Mouse (Mus musculus): Measurements from ENCODE around the gene Calb2. TPM values are rescaled to one million over a fixed set of nuclear protein-coding genes. Genes with fewer than 3 reads are reported as not detected.
A peak's percentile ranks its signal among the peaks of the same experiment; 100 is the strongest.

Gene Calb2
- not detected for total RNA-seq (2021)
- long read RNA-seq, experiment 1, result 0 reads
- long read RNA-seq, experiment 2, result 0 reads

- peak in 1 of 2 experiments; percentile 10 for DNase-seq
Observed at GRCm38 (mm10) chr8:110168046-110168445, at the start of gene Calb2. Gene Calb2 (minus strand): TSS chr8:110168210.

GRCm38 (mm10) chr8:110217681-110218131, 49.7 kb upstream of the Calb2 start:
- DNase-seq, result peak; percentile 99 to 100

GRCm38 (mm10) chr8:110217198-110217597, 49.2 kb upstream of the Calb2 start:
- DNase-seq, result no peak

- no peak for DNase-seq
Observed at GRCm38 (mm10) chr8:110216253-110216652, 48.2 kb upstream of the Calb2 start.

- no peak for DNase-seq
Observed at GRCm38 (mm10) chr8:110215365-110215764, 47.4 kb upstream of the Calb2 start, which contains the start of gene Cmtr2. Gene Cmtr2 (plus strand): TSS chr8:110215665.

- DNase-seq, result no peak
Observed at GRCm38 (mm10) chr8:110201806-110202205, 33.8 kb upstream of the Calb2 start.

GRCm38 (mm10) chr8:110196678-110197077, 28.7 kb upstream of the Calb2 start:
- peak; percentile 5 to 41 for DNase-seq

GRCm38 (mm10) chr8:110188961-110189750, 21.1 kb upstream of the Calb2 start:
- DNase-seq, result no peak

GRCm38 (mm10) chr8:110185538-110185937, 17.5 kb upstream of the Calb2 start:
- no peak for DNase-seq

- no peak for DNase-seq
Observed at GRCm38 (mm10) chr8:110183748-110184147, 15.7 kb upstream of the Calb2 start.

- no peak for DNase-seq
Observed at GRCm38 (mm10) chr8:110182735-110183367, 14.8 kb upstream of the Calb2 start.

GRCm38 (mm10) chr8:110177359-110178155, 9.5 kb upstream of the Calb2 start:
- peak; percentile 6 to 7 for DNase-seq

- no peak for DNase-seq
Observed at GRCm38 (mm10) chr8:110174826-110175225, 6.8 kb upstream of the Calb2 start.

GRCm38 (mm10) chr8:110172161-110172560, 4.2 kb upstream of the Calb2 start:
- no peak for DNase-seq

- no peak for DNase-seq
Observed at GRCm38 (mm10) chr8:110166270-110166669, 1.7 kb downstream of the Calb2 start.

GRCm38 (mm10) chr8:110162007-110162406, 6.0 kb downstream of the Calb2 start:
- no peak for DNase-seq

GRCm38 (mm10) chr8:110152951-110153350, 15.1 kb downstream of the Calb2 start:
- DNase-seq, result no peak

GRCm38 (mm10) chr8:110145538-110145937, 22.5 kb downstream of the Calb2 start:
- peak; percentile 20 to 70 for DNase-seq

- no peak for DNase-seq
Observed at GRCm38 (mm10) chr8:110140770-110141169, 27.2 kb downstream of the Calb2 start.

- no peak for DNase-seq
Observed at GRCm38 (mm10) chr8:110140156-110140555, 27.9 kb downstream of the Calb2 start.

GRCm38 (mm10) chr8:110135515-110135914, 32.5 kb downstream of the Calb2 start:
- DNase-seq, result no peak

GRCm38 (mm10) chr8:110134236-110134635, 33.8 kb downstream of the Calb2 start:
- no peak for DNase-seq

Data from heart, adult 18-20 months (tissue).